Mouse (Mus musculus) kidney, adult 9 months (tissue): Measurements from ENCODE around the gene Cd46.

Source experiments
- DNase-seq: peaks from one replicate; pipeline ENCODE4 v3.0.0; 2022

Gene Cd46

DNA sequence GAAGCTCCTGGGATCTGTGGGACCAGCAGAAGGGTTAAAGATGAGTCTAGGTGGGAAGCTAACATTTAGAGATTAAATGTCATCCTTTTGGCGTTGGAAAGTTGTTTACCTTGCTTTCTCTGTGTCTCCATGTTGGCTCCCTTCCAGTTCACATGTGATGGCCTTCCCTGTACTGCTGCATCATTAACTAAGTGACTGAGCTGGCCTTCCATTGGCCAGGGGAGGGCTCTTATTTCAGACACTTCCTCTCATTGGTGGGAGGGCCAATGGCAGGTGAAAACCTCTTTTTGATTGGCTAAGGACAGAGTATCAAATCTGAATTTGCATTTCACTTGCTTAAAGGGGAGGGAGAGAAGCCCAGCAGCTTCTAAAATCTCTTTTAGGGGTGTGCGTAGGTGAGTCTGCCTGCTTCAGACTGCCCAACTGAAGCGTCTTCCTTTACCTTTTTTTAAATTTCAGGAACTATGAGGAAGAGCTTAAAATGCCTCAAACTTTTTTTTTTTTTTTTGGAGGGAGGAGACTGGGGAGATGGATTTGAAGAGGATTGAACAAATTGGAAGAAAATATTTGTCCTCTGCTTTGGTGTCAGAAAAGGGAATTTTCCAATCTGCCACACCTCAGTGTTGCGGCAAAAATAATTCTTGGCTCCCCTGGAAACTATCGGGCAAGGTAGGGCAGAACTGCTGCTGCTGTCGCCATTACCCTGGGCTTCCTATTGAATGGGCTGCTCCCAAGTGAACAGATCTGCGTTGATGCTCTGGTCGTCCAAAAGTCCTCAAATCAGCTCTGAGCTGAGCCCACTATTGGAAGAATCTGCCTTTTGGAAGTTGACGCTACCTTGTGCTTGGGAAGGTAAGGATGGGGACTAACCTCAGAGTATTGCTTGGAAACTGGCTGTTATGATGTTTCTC, 73.7 kb downstream of the Cd46 start:
- DNase-seq: peak; percentile 99

DNA sequence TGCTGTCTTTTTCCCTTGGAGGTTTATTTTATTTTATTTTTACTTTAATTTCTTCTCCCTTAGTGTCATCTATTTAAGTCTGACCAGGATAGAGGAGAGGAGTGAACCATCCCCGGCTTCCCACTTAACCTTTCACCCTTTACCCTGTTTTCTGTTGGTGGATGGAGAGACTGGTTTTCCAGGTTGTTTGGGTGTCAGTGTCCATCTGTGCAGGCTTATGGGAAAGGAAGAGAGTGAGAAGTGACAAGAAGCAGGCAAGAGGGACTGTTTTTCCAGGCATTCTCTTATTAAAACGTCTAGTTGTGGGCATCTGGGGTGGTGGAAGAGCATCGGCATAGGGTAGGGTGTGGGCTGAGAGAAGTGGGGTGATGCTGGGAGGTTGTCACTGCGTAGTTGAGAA, 74.4 kb downstream of the Cd46 start:
- peak; percentile 44 for DNase-seq

DNA sequence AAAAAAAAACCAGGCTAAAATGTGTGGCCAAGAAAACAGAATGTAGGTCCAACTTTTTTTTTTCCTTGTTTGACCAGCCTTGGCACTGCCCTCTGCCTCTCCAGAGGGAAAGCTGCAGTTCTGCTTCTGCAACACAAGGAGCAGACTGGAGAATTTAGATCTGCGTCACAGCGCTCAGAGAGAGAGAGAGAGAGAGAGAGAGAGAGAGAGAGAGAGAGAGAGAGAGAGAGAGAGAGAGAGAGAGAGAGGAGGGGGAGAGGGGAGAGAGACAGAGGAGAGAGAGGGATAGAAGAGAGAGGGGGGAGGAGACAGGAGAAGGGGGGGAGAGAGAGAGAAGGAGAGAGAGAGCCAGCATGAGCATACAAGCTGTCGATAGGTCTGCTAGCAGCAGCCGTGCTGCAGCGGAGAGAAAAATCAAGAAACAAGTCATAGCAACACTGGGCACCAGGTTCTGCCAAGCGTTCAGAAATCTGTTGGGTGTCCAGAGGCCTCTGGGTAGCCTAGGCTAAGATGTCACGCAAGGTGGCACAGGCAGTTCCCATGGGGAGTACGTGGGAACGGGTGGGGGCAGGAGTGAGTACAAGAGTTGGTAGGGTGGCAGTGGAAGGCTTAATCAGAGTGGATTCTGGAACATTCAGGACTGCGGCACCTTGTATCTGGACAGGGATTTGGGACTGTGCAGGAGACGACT, 75.1 kb downstream of the Cd46 start:
- peak; percentile 87 for DNase-seq

DNA sequence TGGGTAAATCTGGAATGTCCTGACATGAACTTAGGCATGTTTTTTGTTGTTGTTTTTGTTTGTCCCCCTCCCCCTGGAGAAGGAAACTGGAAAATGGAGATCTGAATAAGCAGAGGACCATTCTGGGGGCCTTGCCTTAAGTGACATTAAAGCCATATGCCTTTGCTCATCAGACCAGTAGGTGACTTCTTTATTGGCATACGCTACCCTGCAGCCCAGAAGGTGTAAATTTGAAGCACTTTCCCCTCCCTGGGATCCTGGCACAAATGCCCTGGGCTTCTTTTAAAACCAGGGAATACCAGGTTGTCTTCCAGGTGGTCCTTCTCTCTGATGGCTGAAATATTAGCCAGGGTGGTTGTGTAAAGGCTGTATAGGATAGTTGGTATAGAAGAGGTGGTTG, 76.8 kb downstream of the Cd46 start:
- DNase-seq: no peak

DNA sequence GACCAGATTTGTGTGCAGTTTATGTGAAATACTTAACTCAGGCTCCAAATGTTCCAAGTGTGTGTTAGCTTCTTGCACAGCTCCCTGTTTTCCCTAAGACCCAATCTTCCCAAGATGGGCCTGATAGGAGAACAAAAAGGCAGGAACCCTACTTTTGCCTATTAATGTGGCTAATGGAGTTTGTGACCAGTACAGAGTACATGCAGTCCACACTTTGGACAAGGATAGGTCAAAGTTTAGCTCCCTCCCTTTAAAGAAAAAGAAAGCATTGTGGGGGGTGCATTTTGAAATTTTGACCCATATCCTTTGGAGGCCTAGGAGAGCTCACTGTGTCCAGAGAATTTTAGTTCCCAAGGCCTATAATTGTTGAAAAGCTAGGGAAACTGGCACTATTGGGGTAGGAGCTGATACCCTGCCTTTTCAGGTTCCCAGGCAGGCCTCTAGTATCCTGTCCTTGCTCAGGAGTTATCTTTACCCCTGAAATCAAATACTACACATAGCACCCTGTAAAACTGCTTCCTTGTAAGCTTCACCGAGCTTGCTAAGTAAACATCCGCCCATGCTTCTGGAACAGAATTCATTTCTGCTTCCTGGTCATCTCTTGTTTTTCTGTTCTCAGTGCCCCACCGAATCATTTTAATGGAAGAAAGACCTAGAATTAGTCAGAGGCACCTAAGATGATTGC, 77.7 kb downstream of the Cd46 start:
- peak; percentile 83 for DNase-seq

DNA sequence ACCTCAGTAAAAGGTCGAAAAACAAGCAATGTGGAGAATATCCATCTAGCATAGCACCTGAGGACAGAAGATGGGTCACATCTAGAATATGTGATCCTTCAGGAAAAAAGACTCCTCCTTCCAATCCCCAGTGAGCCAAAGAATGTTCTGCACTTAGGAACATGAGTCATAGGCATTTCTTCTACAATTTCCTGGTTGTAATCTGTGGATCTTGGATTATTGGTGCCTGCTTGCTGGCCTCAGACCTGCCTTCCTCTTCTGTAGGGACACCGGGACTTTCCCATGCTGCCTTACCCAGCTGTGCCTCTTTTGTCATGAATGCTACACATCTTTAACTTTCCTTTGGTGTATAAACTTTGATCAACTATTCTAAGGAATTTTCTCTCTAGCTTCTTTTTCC, 79.5 kb downstream of the Cd46 start:
- no peak for DNase-seq

DNA sequence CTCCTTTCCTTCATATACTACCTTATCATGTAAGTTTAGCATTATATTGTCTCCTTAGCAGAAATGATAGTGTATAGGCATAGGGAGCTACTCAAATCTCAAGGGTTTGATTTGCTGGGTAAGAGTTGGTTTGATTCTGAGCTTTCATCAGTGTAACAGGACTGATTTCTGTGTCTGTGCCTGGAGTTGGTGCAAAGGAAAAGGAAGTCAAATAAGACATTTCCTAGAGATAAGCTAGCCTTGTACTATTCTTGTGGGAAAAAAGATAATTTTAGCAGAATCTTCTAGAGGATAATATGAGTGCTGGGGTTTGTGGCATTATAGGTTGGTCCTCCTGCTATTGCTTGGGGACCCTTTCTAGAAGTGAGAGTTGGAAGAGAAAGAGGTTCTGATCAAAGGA, 85.8 kb downstream of the Cd46 start:
- no peak for DNase-seq

DNA sequence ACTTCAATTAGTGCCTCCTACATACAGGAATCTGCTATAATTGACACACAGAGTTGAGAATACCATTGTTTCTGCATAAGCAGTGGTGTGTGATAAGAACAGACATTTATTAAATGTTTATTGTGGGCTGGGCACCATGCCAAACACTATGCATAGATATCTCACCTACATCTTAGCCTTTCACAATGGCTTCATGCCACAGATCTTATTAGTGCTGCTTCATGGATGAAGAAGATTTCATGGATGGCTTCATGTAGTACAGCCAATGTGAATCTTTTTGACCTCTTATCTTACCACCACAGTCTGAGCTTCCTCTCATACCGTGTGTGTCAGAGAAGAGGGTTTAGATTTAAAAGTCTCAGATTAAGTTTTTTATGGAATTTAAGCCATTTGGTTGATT, 87.9 kb downstream of the Cd46 start:
- DNase-seq: no peak

DNA sequence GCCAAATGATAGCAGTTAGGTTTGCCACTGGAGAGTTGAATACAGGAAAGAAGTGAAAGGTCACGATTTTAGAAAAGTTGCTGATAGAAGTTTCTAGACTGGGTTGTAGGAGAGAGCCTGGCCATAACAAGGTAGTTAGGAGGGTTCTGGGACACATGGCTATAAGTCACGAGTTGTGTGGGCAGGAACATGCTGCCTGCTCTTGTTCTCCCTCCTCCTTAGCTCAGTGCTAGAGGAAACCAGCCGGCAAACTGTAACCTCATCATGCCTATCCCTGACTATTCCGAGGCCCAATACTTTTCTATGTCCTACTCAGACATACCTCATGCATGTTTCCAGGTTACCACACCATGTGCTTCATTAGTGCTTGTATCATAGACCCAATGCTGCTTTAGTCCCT, 88.7 kb downstream of the Cd46 start:
- no peak for DNase-seq

DNA sequence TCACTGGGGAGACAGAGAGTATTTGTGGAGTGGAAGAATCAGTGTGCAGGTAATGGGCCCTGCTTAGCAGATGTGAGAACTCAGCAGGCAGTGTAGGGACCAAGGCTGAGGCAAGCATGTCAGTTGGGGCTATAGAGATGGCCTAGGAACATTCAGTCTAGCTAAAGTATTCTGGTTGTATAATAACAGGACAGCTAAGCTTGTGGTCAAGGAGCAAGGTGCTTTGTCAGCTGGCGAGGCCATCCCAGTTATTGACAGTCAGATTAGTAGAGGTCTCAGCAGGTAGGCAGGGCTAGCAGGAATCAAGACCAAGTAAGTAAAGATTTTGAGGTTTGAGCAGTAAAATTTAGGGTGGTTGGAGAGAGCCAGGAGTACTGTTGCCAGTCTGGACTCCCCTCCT, 93.7 kb downstream of the Cd46 start:
- DNase-seq: peak; percentile 81

DNA sequence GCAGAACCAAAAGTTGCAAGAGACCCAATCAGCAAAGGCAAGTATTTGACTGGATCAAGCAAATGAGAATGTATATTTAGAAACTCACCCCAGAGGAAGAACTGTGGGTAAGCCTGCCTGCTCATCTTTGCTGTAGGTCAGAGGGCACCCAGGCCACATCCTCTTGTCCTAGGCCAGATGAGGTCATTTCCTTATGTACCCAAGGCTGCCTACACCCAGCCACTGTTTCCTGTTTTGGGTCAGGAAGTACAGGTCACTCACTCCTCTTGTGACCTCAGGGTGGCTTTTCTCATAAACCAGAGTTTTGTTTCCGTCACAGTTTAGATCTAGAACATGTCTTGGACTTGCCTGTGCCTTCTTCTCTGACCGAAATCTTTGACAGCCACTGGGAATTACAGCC, 96.9 kb downstream of the Cd46 start:
- DNase-seq: peak; percentile 88

DNA sequence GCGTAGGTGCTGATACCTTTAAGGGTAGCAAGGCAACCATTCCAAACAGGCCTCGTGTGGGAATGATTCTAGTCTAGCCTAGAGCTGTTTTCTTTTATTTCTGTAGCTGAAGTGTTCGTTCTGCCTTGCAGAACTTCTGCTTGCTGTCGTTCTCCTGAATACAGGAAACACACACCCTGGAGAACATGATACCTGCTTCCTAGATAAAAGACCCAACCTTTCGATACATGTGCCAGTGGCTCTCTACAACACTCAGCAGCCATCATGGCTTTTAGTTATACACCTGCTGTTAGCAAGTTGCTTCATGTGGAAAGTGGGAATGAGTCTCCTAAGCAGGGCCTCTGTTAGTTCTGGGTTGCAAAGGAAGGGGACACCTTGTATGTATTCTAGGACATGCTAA, 97.8 kb downstream of the Cd46 start:
- no peak for DNase-seq

DNA sequence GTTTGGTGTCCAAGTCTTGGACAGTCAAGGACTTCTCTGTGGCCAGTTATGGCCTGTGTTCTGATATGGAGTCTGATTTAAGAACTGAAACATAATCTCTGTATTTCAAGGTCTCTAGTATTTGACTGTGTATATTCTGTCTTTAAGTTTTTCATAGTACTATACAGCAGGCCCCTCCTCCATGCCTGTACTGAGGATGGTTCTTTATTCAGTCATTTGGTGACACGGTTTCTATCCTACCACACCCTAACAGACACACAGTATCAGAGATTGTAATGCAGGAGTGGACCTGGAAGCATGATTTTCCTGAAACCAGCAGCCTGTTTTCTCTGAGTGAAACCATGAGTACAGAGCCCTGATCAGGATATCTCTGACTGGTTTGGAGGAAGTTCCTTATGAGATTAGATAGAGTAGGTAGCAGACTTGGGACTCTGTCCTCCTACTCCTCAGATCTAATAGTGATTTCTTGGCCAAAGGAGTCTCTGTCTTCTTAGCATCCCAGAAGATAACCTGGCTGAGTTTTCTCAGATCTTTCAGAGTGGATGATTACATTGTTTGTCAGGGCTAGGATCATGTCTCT, 98.5 kb downstream of the Cd46 start:
- DNase-seq: no peak

DNA sequence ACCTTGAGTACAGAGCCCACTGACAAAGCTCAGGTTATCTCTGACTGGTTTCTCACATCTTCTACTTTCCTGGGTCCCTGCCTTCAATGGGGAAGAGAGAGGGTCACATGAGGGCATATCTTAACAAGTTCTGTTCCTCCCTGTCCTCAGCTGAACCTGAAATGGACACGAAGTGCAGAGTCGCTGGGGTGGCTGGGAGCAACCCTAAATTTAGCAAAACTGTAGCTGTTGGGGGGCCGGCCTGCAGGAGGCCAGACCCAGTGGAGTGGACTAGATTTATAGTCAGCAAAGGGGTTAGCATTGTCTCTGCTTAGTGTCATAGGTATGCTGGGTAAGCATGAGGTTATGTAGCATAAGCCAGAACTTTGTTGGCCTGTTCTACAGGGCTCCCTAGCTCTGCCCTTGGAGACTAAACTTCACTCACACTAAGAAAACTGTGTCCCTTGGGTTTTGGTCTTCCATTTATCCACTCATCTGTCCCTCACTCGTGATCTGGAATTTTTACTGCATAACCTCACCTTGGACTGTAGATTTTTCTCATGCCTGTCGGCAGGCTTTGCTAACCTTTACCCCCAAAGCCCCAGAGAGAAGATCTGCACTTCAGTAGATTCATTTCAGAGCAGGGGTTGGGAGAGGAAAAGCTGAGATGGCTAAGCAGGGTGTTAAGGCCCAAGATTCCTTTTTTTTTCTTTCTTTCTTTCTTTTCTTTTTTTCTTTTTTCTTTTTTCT, 99.3 kb downstream of the Cd46 start:
- DNase-seq: peak; percentile 71

DNA sequence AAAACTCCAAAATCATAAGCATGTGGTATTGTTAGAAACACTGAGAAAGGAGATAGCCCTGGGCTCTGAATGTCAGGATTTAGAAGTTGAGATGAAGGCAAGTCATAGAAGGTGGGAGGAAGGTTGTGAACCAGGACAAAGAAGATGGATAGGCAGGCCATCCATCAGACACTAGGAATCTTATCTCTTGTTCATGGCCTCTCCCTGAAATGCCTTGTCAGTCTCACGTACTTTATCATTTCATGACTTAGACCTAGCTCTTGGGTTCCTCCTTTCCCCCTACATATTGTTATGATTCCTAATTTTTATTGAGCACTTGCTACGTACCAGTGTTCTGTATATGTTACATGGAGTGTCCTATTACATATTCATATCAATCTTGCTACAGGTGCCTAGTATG, 100.4 kb downstream of the Cd46 start:
- no peak for DNase-seq

DNA sequence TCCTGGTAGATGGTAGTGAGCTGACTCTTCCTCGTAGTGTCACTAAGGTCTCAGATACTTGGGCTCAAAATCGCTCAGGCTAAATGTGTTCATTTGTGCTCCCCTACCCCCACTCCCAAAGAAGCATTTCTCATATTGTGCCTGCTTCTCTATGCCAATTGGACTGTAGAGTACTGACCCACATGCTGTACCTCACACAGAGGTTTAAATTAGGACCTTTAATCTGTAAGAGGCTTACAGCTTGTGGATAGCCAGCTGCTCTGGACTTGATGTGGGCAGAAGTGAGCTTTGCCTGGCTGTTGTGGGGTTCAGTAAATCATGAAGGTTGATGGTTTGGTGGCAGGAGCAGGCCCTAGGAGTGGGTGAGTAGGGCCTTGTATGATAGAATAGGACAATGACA, 101.1 kb downstream of the Cd46 start:
- no peak for DNase-seq

DNA sequence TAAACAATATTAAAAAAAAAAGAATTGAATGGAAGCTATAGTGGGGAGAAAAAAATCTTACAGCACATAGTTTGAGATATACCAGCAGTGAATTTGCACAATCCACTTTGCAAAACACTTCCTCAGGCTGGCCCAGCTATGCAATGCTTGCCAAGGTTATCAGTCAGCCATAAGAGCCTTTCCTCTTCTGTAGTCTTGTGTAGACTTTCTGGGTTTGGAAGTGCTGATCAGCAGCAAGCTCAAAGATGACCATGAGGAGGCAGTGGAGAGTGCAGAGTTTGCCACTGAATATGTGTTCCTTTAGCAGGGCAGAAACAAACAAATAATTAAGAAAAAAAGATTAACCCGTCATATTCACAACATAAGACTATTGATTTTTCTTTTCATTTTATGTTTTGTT, 103.0 kb downstream of the Cd46 start:
- DNase-seq: no peak
